Mouse (Mus musculus): ENCODE data around the gene Cant1.

DNA sequence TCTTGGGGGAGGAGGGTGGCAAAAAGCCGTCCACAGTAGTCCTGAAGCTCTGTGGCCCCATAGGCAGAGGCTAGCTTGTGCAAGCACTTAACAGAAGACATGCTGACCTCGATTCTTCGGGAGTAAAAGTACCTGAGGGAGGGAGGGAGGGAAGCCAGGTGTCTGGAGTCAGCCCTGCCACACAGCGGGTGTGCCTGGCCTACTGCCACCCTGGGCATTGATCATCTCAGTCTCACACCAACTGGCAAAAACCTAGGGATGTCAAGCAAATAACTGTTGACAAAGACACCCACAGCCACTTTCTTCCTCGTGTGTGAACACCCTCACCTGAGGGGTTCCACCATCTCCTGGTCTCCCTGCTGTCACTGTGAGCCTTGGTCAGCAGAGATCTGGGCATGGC is 24.9 kb downstream of the Cant1 start:
- TF ChIP-seq CTCF (IDR thresholded peaks at IDR 0.05; ENCODE audit: low read depth): no peak
- no peak for TF ChIP-seq EP300 (IDR thresholded peaks at IDR 0.05; ENCODE audit: low read depth)
